Mouse (Mus musculus) small intestine, adult 2 months (tissue): Measurements from ENCODE around the gene Pde6h.

Experiments used
- CTCF ChIP-seq: fragments of 200-500 bp; IDR thresholded peaks from 2 replicates; pipeline ENCODE4 v1.5.1; 2012; ENCODE audit warnings: low read depth, mild to moderate bottlenecking, control low read depth, inconsistent platforms, low read length, moderate library complexity, mixed read lengths; ENCODE audit not compliant: insufficient replicate concordance, insufficient read length; ENCODE audit errors: extremely low read depth
- POLR2A ChIP-seq: fragments of 200-500 bp; IDR thresholded peaks from 2 replicates; pipeline ENCODE4 v1.6.1; 2012; ENCODE audit warnings: low read depth, mild to moderate bottlenecking, control low read depth, inconsistent platforms, low read length, moderate library complexity

DNA sequence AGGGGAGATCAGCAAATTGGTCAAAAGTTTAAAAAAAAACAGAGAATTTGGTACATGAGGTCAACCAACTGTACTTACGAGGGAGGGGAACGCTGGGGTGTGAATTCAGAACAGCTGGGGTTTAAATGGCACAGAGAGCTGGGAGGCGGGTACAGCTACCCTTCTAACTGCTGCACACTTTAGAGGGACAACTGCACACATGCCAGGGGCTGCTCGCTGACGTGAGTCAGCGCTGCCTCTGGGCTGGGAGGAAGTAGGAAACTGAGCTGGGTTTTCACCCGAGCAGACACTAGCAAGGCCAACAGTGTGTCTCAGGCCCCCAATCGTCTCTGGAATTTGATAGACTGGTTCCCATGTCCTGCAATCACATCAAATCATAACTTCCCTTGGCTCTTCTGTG is 1.4 kb downstream of the Pde6h start:
- TF ChIP-seq POLR2A (no peak), CTCF (no peak)
